Comparison of ENCODE assay signal across 7 mouse cellular contexts in the genomic region with DNA sequence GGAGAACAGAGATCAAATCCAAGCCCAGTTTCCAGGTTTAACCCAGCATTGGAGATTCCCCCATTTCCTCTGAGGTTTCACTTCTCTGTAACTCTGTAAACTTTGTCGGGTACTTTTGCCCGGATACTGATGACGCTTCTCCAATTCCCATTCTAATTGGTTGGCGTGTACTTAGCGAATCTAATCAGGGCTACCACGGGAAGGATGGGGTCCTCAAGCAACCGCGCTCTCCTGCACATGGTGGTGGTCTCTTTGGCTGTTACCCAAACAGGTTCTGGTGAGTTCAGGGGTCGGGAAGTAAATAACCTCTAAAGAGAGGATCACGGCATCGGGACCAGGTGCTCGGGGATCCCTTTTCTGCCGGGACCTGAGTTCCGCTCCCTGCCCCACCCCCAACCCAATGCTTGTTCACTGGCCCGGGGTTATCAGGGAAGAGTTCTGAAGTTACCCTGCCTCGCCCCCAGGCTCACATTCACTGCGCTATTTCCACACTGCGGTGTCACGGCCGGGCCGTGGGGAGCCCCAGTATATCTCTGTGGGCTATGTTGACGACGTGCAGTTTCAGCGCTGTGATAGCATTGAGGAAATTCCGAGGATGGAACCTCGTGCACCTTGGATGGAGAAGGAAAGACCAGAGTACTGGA. TPM values are rescaled to one million over a fixed set of nuclear protein-coding genes. Genes with fewer than 3 reads are reported as not detected.
DNase-seq lines count a peak whose midpoint lies in the region; ATAC-seq and TF ChIP-seq lines count a peak whose summit lies in the region.

TSS of gene H2-M3 (plus strand) at position 163 of the 644 bp plus-strand sequence.

- DNase-seq in adrenal gland, postnatal 36 days, result peak; percentile 86 to 87
- DNase-seq in heart, adult 18-20 months, result peak; percentile 95 to 99
- peak; percentile 95 for DNase-seq in kidney, adult 2 months
- DNase-seq in spleen, adult 2 months (ENCODE audit: low read depth in 1 of 2, low spot score in 2 of 2), result peak; percentile 93 to 94

- H3K27me3 ChIP-seq in embryonic facial prominence, embryonic 13.5 days, result peaks cover 11% of the 10 kb centered on the region
- H3K27me3 ChIP-seq in kidney, adult 2 months (replicated peaks; ENCODE audit: control insufficient read depth, insufficient read depth, low read length), result no peaks in the 10 kb centered on the region; the same call in 1 of the 2 replicates
- peaks cover 6% of the 10 kb centered on the region; the same call in 1 of the 2 replicates for H3K27me3 ChIP-seq in limb, embryonic 12.5 days
- H3K27me3 ChIP-seq in midbrain, embryonic 15.5 days (replicated peaks), result no peaks in the 10 kb centered on the region
- H3K27me3 ChIP-seq in spleen, adult 2 months (ENCODE audit: control insufficient read depth, insufficient read depth, low read length), result no peaks in the 10 kb centered on the region

- TF ChIP-seq POLR2A in kidney, adult 2 months (IDR thresholded peaks at IDR 0.05; ENCODE audit: low read depth, low read length), result no peak
- TF ChIP-seq POLR2A in spleen, adult 2 months (IDR thresholded peaks at IDR 0.05; ENCODE audit: low read depth, low read length), result peak; percentile 76

- H3K4me2 ChIP-seq in embryonic facial prominence, embryonic 13.5 days, result peak within 1 kb of the TSS; percentile 90
- H3K4me2 ChIP-seq in limb, embryonic 12.5 days, result peak within 1 kb of the TSS; percentile 93
- peak within 1 kb of the TSS; percentile 76 for H3K4me2 ChIP-seq in midbrain, embryonic 15.5 days

- H3K9me3 ChIP-seq in embryonic facial prominence, embryonic 13.5 days, result no peaks in the 10 kb centered on the region
- no peaks in the 10 kb centered on the region for H3K9me3 ChIP-seq in limb, embryonic 12.5 days
- H3K9me3 ChIP-seq in midbrain, embryonic 15.5 days, result no peaks in the 10 kb centered on the region

- H3K9ac ChIP-seq in embryonic facial prominence, embryonic 13.5 days, result peak within 1 kb of the TSS; percentile 61
- H3K9ac ChIP-seq in limb, embryonic 12.5 days (replicated peaks), result peak within 1 kb of the TSS; percentile 28; the same call in 1 of the 2 replicates
- H3K9ac ChIP-seq in midbrain, embryonic 15.5 days, result peak within 1 kb of the TSS; percentile 29; the same call in 1 of the 2 replicates

- TF ChIP-seq CTCF in kidney, adult 2 months (conservative IDR thresholded peaks at IDR 0.05; ENCODE audit: insufficient read depth, insufficient read length, low read depth, low read length), result no peak
- TF ChIP-seq CTCF in spleen, adult 2 months (IDR thresholded peaks at IDR 0.05; ENCODE audit: extremely low read depth, insufficient read depth, insufficient read length, insufficient replicate concordance), result no peak

- ATAC-seq in embryonic facial prominence, embryonic 13.5 days (ENCODE audit: insufficient number of reproducible peaks, insufficient read depth, low FRiP score, low TSS enrichment, low read depth), result peak; percentile 79
- peak; percentile 91 for ATAC-seq in limb, embryonic 12.5 days (ENCODE audit: insufficient number of reproducible peaks, insufficient read depth, low FRiP score, low TSS enrichment, low read depth)
- ATAC-seq in midbrain, embryonic 15.5 days (replicated peaks), result peak; percentile 98

- H3K36me3 ChIP-seq in embryonic facial prominence, embryonic 13.5 days, result no peaks in the 10 kb centered on the region
- H3K36me3 ChIP-seq in kidney, adult 2 months (ENCODE audit: control insufficient read depth, insufficient read depth, low read length), result no peaks in the 10 kb centered on the region
- H3K36me3 ChIP-seq in limb, embryonic 12.5 days, result no peaks in the 10 kb centered on the region
- no peaks in the 10 kb centered on the region for H3K36me3 ChIP-seq in midbrain, embryonic 15.5 days (replicated peaks)
- H3K36me3 ChIP-seq in spleen, adult 2 months (ENCODE audit: control insufficient read depth, insufficient read depth, low read length), result peaks cover 11% of the 10 kb centered on the region

- H3K27ac ChIP-seq in embryonic facial prominence, embryonic 13.5 days, result no peak within 1 kb of the TSS
- peak within 1 kb of the TSS; percentile 12; the same call in 1 of the 2 replicates for H3K27ac ChIP-seq in kidney, adult 2 months (ENCODE audit: insufficient read depth, low read depth, low read length)
- no peak within 1 kb of the TSS for H3K27ac ChIP-seq in limb, embryonic 12.5 days
- no peak within 1 kb of the TSS for H3K27ac ChIP-seq in midbrain, embryonic 15.5 days
- H3K27ac ChIP-seq in spleen, adult 2 months (ENCODE audit: insufficient read depth, low read length), result peak within 1 kb of the TSS; percentile 93

- WGBS in embryonic facial prominence, embryonic 13.5 days, result 3% methylated on average over 26 of the region's 26 CpGs
- WGBS in kidney, adult 2 months, result 2% methylated on average over 26 of the region's 26 CpGs
- 4% methylated on average over 26 of the region's 26 CpGs for WGBS in limb, embryonic 12.5 days
- 4% methylated on average over 26 of the region's 26 CpGs for WGBS in midbrain, embryonic 15.5 days
- WGBS in spleen, adult 2 months, result under 1% methylated on average over 26 of the region's 26 CpGs

- no peaks in the 10 kb centered on the region for H3K4me1 ChIP-seq in embryonic facial prominence, embryonic 13.5 days
- H3K4me1 ChIP-seq in kidney, adult 2 months (ENCODE audit: control insufficient read depth, insufficient read depth, low read length), result no peaks in the 10 kb centered on the region
- H3K4me1 ChIP-seq in limb, embryonic 12.5 days (replicated peaks), result no peaks in the 10 kb centered on the region
- no peaks in the 10 kb centered on the region for H3K4me1 ChIP-seq in midbrain, embryonic 15.5 days
- H3K4me1 ChIP-seq in spleen, adult 2 months (ENCODE audit: control insufficient read depth, insufficient read depth, insufficient read length), result peaks cover 17% of the 10 kb centered on the region; the same call in 1 of the 2 replicates

- peak within 1 kb of the TSS; percentile 51 for H3K4me3 ChIP-seq in embryonic facial prominence, embryonic 13.5 days
- peak within 1 kb of the TSS; percentile 64 for H3K4me3 ChIP-seq in kidney, adult 2 months (ENCODE audit: insufficient read depth, low read depth, low read length)
- H3K4me3 ChIP-seq in limb, embryonic 12.5 days (replicated peaks), result peak within 1 kb of the TSS; percentile 47
- H3K4me3 ChIP-seq in midbrain, embryonic 15.5 days, result peak within 1 kb of the TSS; percentile 42
- H3K4me3 ChIP-seq in spleen, adult 2 months (ENCODE audit: extremely low read depth, insufficient read depth, insufficient read length), result peak within 1 kb of the TSS; percentile 78

RNA-seq across cellular contexts. Expression of gene H2-M3, which starts in this region (rescaled TPM):
- 1 to 10 TPM; 3.8 to 5.3 TPM for total RNA-seq in adrenal gland, postnatal 36 days (2021)
- 0.94 and 1.4 TPM in 2 replicates for polyA plus RNA-seq in embryonic facial prominence, embryonic 13.5 days (2015; fragmentation: Nextera tagmentation; extraction: Ambion mirVana)
- total RNA-seq in heart, adult 18-20 months (2021), result 1 to 10 TPM; 4.1 to 5.4 TPM
- polyA plus RNA-seq in kidney, adult 2 months (2012; rRNA removed), result 4.0 and 6.0 TPM in 2 replicates
- 1.6 and 1.8 TPM in 2 replicates for polyA plus RNA-seq in limb, embryonic 12.5 days (2016; fragmentation: Nextera tagmentation; extraction: Ambion mirVana)
- 1.3 and 1.6 TPM in 2 replicates for polyA plus RNA-seq in midbrain, embryonic 15.5 days (2015; fragmentation: Nextera tagmentation; extraction: Ambion mirVana)
- 27.0 and 27.4 TPM in 2 replicates for polyA plus RNA-seq in spleen, adult 2 months (2012; rRNA removed)

Comparison
In these comparisons a context has a peak if more than half of its experiments do, and no peak if none do; other contexts are left out.
1. H3K27ac ChIP-seq: peak in kidney, adult 2 months (single experiment) and spleen, adult 2 months (single experiment); none in embryonic facial prominence, embryonic 13.5 days (single experiment), limb, embryonic 12.5 days (single experiment) and midbrain, embryonic 15.5 days (single experiment).
2. Peak in every context shown above with its lines, with median percentiles within 50 percentile points of each other: DNase-seq, ATAC-seq, H3K4me2 ChIP-seq, H3K4me3 ChIP-seq and H3K9ac ChIP-seq.